Mouse (Mus musculus): ENCODE measurements around the gene Gm21970.

DNA sequence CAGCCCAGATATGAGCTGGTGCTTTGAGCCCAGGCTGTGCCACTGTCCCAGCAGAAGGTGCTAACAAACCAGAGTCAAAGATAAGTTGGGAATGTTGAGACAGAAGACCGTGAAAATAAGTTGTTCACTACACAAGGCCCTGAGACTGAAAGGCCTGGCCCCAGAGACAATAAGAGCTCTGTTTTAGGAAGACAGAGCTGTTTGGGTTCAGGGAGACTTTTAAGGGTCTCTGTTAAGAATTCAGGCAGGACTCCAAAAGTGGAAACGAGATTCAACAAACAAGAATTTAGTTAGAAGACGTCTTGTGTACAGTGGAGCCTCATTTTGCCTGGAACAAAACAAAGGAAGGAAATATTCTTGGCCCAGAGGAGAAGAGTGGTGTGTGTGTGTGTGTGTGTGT, 12.1 kb upstream of the Gm21970 start:
- TF ChIP-seq GATA1 (IDR thresholded peaks at IDR 0.05; ENCODE audit: borderline replicate concordance, low read length) = no peak
- TF ChIP-seq FLI1 (IDR thresholded peaks at IDR 0.05; ENCODE audit: low read length) = no peak

All from megakaryocyte, embryonic 14.5 days (primary cell).